Mouse (Mus musculus) myocyte (in vitro differentiated cells): ENCODE data around the gene Rassf3. TPM values are rescaled to one million over a fixed set of nuclear protein-coding genes. Genes with fewer than 3 reads are reported as not detected.
A peak's percentile ranks its signal among the peaks of the same experiment; 100 is the strongest.

Source experiments
- H3K27me3 ChIP-seq: one replicate; pipeline ENCODE4 v1.6.1; 2011; ENCODE audit not compliant: control insufficient read depth, insufficient read depth, insufficient read length
- H3K36me3 ChIP-seq: one replicate; pipeline ENCODE4 v1.6.1; 2011; ENCODE audit not compliant: control insufficient read depth, insufficient read depth
- H3K4me2 ChIP-seq: one replicate; pipeline ENCODE4 v1.6.1; 2011; ENCODE audit warnings: low read depth, control low read depth
- H3K4me3 ChIP-seq: one replicate; pipeline ENCODE4 v1.5.1; 2011; ENCODE audit warnings: mild to moderate bottlenecking, control low read depth, moderate library complexity
- H3K79me2 ChIP-seq: one replicate; pipeline ENCODE4 v1.6.1; 2011; ENCODE audit not compliant: control insufficient read depth, insufficient read depth
- H3ac ChIP-seq: one replicate; pipeline ENCODE4 v1.6.1; 2011; ENCODE audit not compliant: control insufficient read depth, insufficient read length
- CEBPB ChIP-seq: IDR thresholded peaks from 2 replicates; pipeline ENCODE4 v1.6.1; 2011; ENCODE audit warnings: mild to moderate bottlenecking, moderate library complexity; ENCODE audit not compliant: poor library complexity, insufficient read depth, severe bottlenecking
- E2F4 ChIP-seq: IDR thresholded peaks from one replicate; pipeline ENCODE4 v1.6.1; 2011; ENCODE audit warnings: mild to moderate bottlenecking, control low read depth, moderate library complexity; ENCODE audit not compliant: insufficient read depth
- MAX ChIP-seq: IDR thresholded peaks from one replicate; pipeline ENCODE4 v1.6.1; 2011; ENCODE audit warnings: low read depth, mild to moderate bottlenecking, control low read depth
- MYOD1 ChIP-seq, 3 experiments: IDR thresholded peaks; one replicate each; pipeline ENCODE4 v1.6.1; 2011; ENCODE audit warnings: control low read depth in 2 of 3, low read depth in 2 of 3, mild to moderate bottlenecking in 2 of 3, moderate library complexity in 1 of 3; ENCODE audit not compliant: insufficient read length in 2 of 3, control insufficient read depth in 1 of 3
- MYOG ChIP-seq, 3 experiments: IDR thresholded peaks; one replicate each; pipeline ENCODE4 v1.6.1; 2011; ENCODE audit warnings: control low read depth in 2 of 3, low read depth in 2 of 3, mild to moderate bottlenecking in 2 of 3; ENCODE audit not compliant: insufficient read length in 2 of 3, control insufficient read depth in 1 of 3, insufficient read depth in 1 of 3
- POLR2A ChIP-seq: IDR thresholded peaks from one replicate; pipeline ENCODE4 v1.6.1; 2011; ENCODE audit warnings: low read depth, mild to moderate bottlenecking, control low read depth, moderate library complexity; ENCODE audit not compliant: insufficient read length
- POLR2AphosphoS2 ChIP-seq: IDR thresholded peaks from one replicate; pipeline ENCODE4 v1.6.1; 2011; ENCODE audit warnings: low read depth, control low read depth; ENCODE audit not compliant: insufficient read length
- REST ChIP-seq: IDR thresholded peaks from one replicate; pipeline ENCODE4 v1.6.1; 2011; ENCODE audit warnings: mild to moderate bottlenecking, control low read depth, moderate library complexity; ENCODE audit not compliant: insufficient read depth, insufficient read length
- SRF ChIP-seq: IDR thresholded peaks from one replicate; pipeline ENCODE4 v1.6.1; 2011; ENCODE audit warnings: low read depth; ENCODE audit not compliant: control insufficient read depth, insufficient read length
- TCF12 ChIP-seq: IDR thresholded peaks from one replicate; pipeline ENCODE4 v1.6.1; 2011; ENCODE audit warnings: mild to moderate bottlenecking, control low read depth; ENCODE audit not compliant: poor library complexity, insufficient read depth, severe bottlenecking
- TCF3 ChIP-seq: IDR thresholded peaks from one replicate; pipeline ENCODE4 v1.6.1; 2011; ENCODE audit warnings: low read depth, control low read depth; ENCODE audit not compliant: insufficient read length
- USF1 ChIP-seq: IDR thresholded peaks from one replicate; pipeline ENCODE4 v1.6.1; 2011; ENCODE audit warnings: low read depth, mild to moderate bottlenecking, control low read depth, moderate library complexity
- polyA plus RNA-seq: library from polyadenylated mRNA; unstranded; fragments of >200 nt; fragmentation: generic; extraction: Trizol; gene quantifications from one replicate; pipeline ENCODE4 v1.2.1, GENCODE M21; 2012; ENCODE audit warnings: missing spikeins

The Rassf3 gene
- polyA plus RNA-seq, 1 experiment = 32.3 TPM

DNA sequence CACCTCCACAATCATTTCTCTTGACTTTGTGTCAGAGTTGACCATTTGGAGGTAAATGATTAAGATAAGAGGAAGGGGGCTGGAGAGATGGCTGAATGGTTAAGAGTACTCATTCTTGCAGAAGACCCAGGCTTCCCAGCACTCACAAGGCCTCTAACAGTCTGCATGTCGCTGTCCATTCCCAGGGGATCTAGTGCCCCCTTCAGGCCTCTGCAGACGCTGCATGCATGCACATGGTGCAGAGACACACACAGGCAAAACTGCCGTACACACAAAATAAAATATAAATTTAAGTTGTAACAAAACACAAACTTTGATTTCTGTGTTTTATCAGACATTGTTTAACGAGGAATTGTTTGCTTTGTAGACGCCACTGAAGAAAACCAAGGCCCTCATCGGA is 105.4 kb downstream of the Rassf3 start:
- Histone ChIP-seq H3K27me3 (no peaks in the 10 kb centered on the region), H3K36me3 (peaks cover 20% of the 10 kb centered on the region), H3K79me2 (peaks cover 37% of the 10 kb centered on the region), H3K4me3 (no peak overlapping the region), H3K4me2 (no peak overlapping the region), H3ac (no peak overlapping the region)
- TF ChIP-seq MAX (no peak), MYOG (IDR thresholded peaks at IDR 0.05; ENCODE audit: control insufficient read depth in 1 of 3, insufficient read depth in 1 of 3, insufficient read length in 2 of 3, low read depth in 2 of 3) (no peak), TCF12 (no peak), TCF3 (no peak), POLR2A (no peak), CEBPB (no peak), MYOD1 (IDR thresholded peaks at IDR 0.05; ENCODE audit: control insufficient read depth in 1 of 3, insufficient read length in 2 of 3, low read depth in 2 of 3) (no peak), REST (no peak), SRF (no peak), E2F4 (no peak), USF1 (no peak)

DNA sequence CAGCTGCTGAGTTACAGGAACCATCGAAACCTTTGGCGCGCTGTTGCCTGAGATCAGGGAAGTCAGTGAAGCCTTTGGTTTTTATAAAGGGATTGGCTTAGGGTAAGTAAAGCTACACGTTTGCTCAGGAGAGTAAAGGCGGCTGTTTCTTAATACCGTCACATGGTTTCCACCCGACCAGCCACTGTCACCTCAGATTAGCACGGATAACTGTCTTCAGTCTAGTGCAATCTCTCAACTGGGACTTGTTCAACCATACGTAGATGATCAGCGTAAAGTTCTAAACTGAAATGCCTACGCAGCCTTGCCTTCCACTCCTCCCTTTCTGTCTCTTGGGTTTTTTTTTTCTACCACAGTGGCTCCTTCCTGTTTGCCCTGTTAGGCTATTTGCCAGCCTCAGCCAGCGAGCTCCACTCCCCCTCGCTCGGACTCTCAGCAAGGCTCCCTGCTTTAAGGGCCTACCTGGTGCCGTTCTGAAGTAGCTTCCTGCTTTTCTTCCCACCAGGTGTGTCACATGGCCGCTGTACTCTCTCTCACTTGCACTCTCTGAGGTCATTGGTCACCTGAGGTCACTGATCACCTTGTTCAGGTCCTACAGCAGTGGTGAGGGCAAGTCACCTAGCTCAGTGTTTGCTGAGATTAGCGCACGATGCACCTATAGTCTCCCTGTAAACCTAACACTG is 107.2 kb downstream of the Rassf3 start:
- no peak overlapping the region for H3K4me3 ChIP-seq
- H3K27me3 ChIP-seq = no peaks in the 10 kb centered on the region
- peaks cover 9% of the 10 kb centered on the region for H3K36me3 ChIP-seq
- no peak overlapping the region for H3K4me2 ChIP-seq
- TF ChIP-seq CEBPB = no peak
- TF ChIP-seq POLR2AphosphoS2 = no peak
- no peak overlapping the region for H3ac ChIP-seq
- H3K79me2 ChIP-seq = peaks cover 42% of the 10 kb centered on the region

DNA sequence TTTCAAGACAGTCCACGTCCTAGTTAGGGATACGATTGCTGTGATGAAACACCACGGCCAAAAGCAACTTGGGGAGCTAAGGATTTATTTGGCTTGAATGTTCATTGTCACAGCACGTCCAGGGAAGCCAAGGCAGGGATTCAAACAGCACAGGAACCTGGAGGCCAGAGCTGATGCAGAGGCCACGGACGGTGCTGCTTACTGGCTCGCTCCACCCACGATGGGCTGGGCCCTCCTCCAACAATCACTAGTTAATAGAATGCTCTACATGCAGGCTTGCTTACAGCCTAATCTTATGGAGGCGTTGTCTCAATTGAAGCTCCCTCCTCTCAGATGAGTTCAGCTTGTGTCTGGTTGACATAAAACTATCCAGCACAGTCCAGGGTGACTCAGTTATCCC is 108.4 kb downstream of the Rassf3 start:
- Histone ChIP-seq H3ac (no peak overlapping the region), H3K36me3 (peaks cover 9% of the 10 kb centered on the region), H3K4me2 (no peak overlapping the region), H3K79me2 (peaks cover 42% of the 10 kb centered on the region), H3K4me3 (no peak overlapping the region), H3K27me3 (no peaks in the 10 kb centered on the region)
- TF ChIP-seq POLR2A (no peak), MAX (no peak), REST (no peak), TCF12 (no peak), MYOD1 (IDR thresholded peaks at IDR 0.05; ENCODE audit: control insufficient read depth in 1 of 3, insufficient read length in 2 of 3, low read depth in 2 of 3) (no peak), E2F4 (no peak), USF1 (no peak), SRF (no peak), MYOG (IDR thresholded peaks at IDR 0.05; ENCODE audit: control insufficient read depth in 1 of 3, insufficient read depth in 1 of 3, insufficient read length in 2 of 3, low read depth in 2 of 3) (no peak), POLR2AphosphoS2 (no peak), TCF3 (no peak), CEBPB (no peak)

DNA sequence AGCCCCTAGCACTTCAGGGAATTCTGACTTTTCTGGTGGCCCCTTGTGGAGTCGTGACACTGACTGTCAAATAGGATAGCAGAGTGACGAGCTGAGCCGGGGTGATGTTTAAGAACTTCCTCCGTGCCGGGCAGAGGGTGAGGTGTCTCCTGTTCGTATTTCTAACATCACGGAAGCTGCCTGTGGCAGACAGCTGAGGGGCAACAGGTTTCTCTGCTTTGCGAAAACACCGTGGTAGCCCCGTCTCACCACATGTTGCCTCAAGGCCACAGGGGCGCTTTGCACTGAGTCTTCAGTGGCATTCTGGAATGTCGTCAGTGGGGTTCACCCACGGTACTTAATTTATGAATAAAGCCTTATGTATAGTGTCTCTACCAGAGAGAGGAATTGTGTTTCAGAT is 108.9 kb downstream of the Rassf3 start:
- Histone ChIP-seq H3K36me3 (peaks cover 9% of the 10 kb centered on the region), H3K79me2 (peaks cover 42% of the 10 kb centered on the region), H3K27me3 (no peaks in the 10 kb centered on the region), H3K4me3 (no peak overlapping the region), H3K4me2 (no peak overlapping the region), H3ac (no peak overlapping the region)
- TF ChIP-seq CEBPB = no peak
- TF ChIP-seq USF1 = no peak
- no peak for TF ChIP-seq TCF3
- TF ChIP-seq MAX = no peak
- TF ChIP-seq MYOD1 (IDR thresholded peaks at IDR 0.05; ENCODE audit: control insufficient read depth in 1 of 3, insufficient read length in 2 of 3, low read depth in 2 of 3) = no peak
- TF ChIP-seq MYOG (IDR thresholded peaks at IDR 0.05; ENCODE audit: control insufficient read depth in 1 of 3, insufficient read depth in 1 of 3, insufficient read length in 2 of 3, low read depth in 2 of 3) = no peak

DNA sequence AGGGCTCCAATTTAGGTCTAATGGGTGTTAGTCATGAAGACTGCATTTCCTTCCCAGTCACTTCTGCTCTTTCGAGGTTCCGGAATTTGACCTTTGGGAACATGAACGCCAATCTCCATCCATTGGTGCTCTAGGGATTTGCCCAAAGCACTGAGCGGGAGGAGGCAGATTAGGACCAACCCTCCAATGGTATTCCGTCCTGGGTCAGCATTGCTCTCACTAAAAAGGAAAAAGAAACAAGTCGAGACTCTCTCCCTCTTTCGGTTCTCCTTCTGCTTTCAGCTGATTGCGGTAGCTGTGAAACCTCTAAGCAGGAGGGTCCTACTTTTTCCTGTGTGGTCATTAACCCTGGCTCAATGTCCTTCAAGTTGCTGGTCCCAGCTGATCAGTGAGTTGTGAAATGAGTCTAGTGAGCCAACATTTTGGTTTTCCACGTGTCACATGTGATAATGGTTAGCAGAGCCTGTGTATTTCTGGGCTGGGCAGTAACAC is 110.3 kb downstream of the Rassf3 start:
- Histone ChIP-seq H3K36me3 (peaks cover 7% of the 10 kb centered on the region), H3K79me2 (peaks cover 42% of the 10 kb centered on the region), H3K4me2 (peak overlapping the region; percentile 87), H3ac (peak overlapping the region; percentile 50), H3K4me3 (peak overlapping the region; percentile 54), H3K27me3 (no peaks in the 10 kb centered on the region)
- TF ChIP-seq TCF3 (no peak), CEBPB (0 out of 2 replicates have a peak, but pooled peaks have one; percentile 14), POLR2AphosphoS2 (no peak)
